Mouse (Mus musculus): Measurements from ENCODE around the gene Tpsg1. TPM values are rescaled to one million over a fixed set of nuclear protein-coding genes. Genes with fewer than 3 reads are reported as not detected.

The Tpsg1 gene
- polyA plus RNA-seq, 1 experiment from 2014 or later, result 13.3 TPM

GRCm38 (mm10) chr17:25410180-25410579, 41.1 kb downstream of the Tpsg1 start:
- H3K36me3 ChIP-seq (ENCODE audit: control insufficient read depth, insufficient read depth), result no peaks in the 10 kb centered on the region
- H3K4me1 ChIP-seq (replicated peaks; ENCODE audit: control insufficient read depth, insufficient read depth, low read length), result peaks cover 1% of the 10 kb centered on the region; the same call in 1 of the 2 replicates
- TF ChIP-seq CTCF (IDR thresholded peaks at IDR 0.05; ENCODE audit: low read depth), result no peak
- ATAC-seq, result no peak
- no peaks in the 10 kb centered on the region for H3K9me3 ChIP-seq (ENCODE audit: control insufficient read depth)
- no peak overlapping the region for H3K9ac ChIP-seq (ENCODE audit: low read depth, low read length)
- no peak overlapping the region for H3K27ac ChIP-seq (ENCODE audit: low read depth, low read length)
- WGBS, result 58% methylated on average over 6 of the region's 6 CpGs
- no peak overlapping the region for H3K4me3 ChIP-seq (ENCODE audit: low read depth, low read length)
- no peak overlapping the region for H3K4me2 ChIP-seq (replicated peaks; ENCODE audit: low read depth)
- no peaks in the 10 kb centered on the region for H3K27me3 ChIP-seq (replicated peaks; ENCODE audit: control insufficient read depth, insufficient read depth, low read length)

DNA sequence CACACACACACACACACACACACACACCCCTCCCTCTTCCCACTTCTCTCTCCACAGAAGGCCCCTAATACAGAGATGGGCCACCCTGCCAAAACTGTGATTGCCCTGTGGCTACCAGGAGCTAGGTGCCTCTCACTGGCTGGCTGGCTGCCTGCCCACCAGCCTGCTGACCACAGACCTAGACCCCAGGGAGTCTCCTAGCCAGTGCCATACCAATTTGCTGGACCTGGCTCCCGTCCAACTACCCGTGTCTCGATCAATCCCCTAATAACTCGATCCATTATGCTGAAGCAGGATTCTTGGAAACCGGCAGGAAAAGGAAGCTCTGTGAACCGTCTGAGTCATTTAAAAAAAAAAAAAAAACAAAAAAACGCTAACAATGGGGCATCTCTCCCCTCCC, 41.7 kb downstream of the Tpsg1 start:
- Histone ChIP-seq H3K27me3 (replicated peaks; ENCODE audit: control insufficient read depth, insufficient read depth, low read length) (no peaks in the 10 kb centered on the region), H3K9ac (ENCODE audit: low read depth, low read length) (no peak overlapping the region), H3K36me3 (ENCODE audit: control insufficient read depth, insufficient read depth) (no peaks in the 10 kb centered on the region), H3K9me3 (ENCODE audit: control insufficient read depth) (no peaks in the 10 kb centered on the region), H3K4me3 (ENCODE audit: low read depth, low read length) (no peak overlapping the region), H3K4me1 (replicated peaks; ENCODE audit: control insufficient read depth, insufficient read depth, low read length) (peaks cover 4% of the 10 kb centered on the region; the same call in 1 of the 2 replicates), H3K27ac (ENCODE audit: low read depth, low read length) (no peak overlapping the region), H3K4me2 (replicated peaks; ENCODE audit: low read depth) (no peak overlapping the region)
- ATAC-seq, result no peak
- TF ChIP-seq CTCF (IDR thresholded peaks at IDR 0.05; ENCODE audit: low read depth), result no peak
- WGBS, result 44% methylated on average over 7 of the region's 7 CpGs

GRCm38 (mm10) chr17:25411251-25411650, 42.2 kb downstream of the Tpsg1 start:
- no peaks in the 10 kb centered on the region for H3K36me3 ChIP-seq (ENCODE audit: control insufficient read depth, insufficient read depth)
- H3K27ac ChIP-seq (ENCODE audit: low read depth, low read length), result no peak overlapping the region
- peaks cover 4% of the 10 kb centered on the region; the same call in 1 of the 2 replicates for H3K4me1 ChIP-seq (replicated peaks; ENCODE audit: control insufficient read depth, insufficient read depth, low read length)
- 56% methylated on average over 4 of the region's 4 CpGs for WGBS
- H3K27me3 ChIP-seq (replicated peaks; ENCODE audit: control insufficient read depth, insufficient read depth, low read length), result no peaks in the 10 kb centered on the region
- no peak overlapping the region for H3K9ac ChIP-seq (ENCODE audit: low read depth, low read length)
- ATAC-seq, result no peak
- H3K4me2 ChIP-seq (replicated peaks; ENCODE audit: low read depth), result no peak overlapping the region
- no peak for TF ChIP-seq CTCF (IDR thresholded peaks at IDR 0.05; ENCODE audit: low read depth)
- H3K4me3 ChIP-seq (ENCODE audit: low read depth, low read length), result no peak overlapping the region
- no peaks in the 10 kb centered on the region for H3K9me3 ChIP-seq (ENCODE audit: control insufficient read depth)

DNA sequence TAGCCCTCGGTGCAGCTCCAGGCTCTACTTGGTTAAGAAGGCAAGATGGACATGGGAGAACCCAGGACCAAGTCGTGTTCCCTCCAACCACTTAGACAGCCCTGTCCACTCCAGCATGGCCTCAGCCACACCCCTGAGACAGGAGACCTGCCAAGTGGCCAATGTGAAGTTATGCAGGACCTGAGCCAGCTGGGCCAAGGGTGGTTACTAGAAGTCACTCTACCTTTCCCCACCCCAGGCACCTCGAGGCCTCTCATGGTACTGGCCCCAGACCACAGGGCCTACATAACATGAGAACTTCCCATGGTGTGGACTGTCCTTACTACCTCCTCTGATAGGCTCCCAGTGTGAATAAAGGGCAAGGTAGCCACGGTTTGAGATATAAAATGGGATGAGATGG, 45.1 kb downstream of the Tpsg1 start:
- Histone ChIP-seq H3K9ac (ENCODE audit: low read depth, low read length) (no peak overlapping the region), H3K4me2 (replicated peaks; ENCODE audit: low read depth) (no peak overlapping the region), H3K27ac (ENCODE audit: low read depth, low read length) (no peak overlapping the region), H3K4me3 (ENCODE audit: low read depth, low read length) (no peak overlapping the region), H3K4me1 (replicated peaks; ENCODE audit: control insufficient read depth, insufficient read depth, low read length) (peaks cover 4% of the 10 kb centered on the region; the same call in 1 of the 2 replicates), H3K9me3 (ENCODE audit: control insufficient read depth) (no peaks in the 10 kb centered on the region), H3K27me3 (replicated peaks; ENCODE audit: control insufficient read depth, insufficient read depth, low read length) (no peaks in the 10 kb centered on the region), H3K36me3 (ENCODE audit: control insufficient read depth, insufficient read depth) (no peaks in the 10 kb centered on the region)
- ATAC-seq, result no peak
- WGBS, result 58% methylated on average over 4 of the region's 4 CpGs
- TF ChIP-seq CTCF (IDR thresholded peaks at IDR 0.05; ENCODE audit: low read depth), result no peak

GRCm38 (mm10) chr17:25414917-25415316, 45.8 kb downstream of the Tpsg1 start:
- no peak for ATAC-seq
- TF ChIP-seq CTCF (IDR thresholded peaks at IDR 0.05; ENCODE audit: low read depth), result no peak
- Histone ChIP-seq H3K9me3 (ENCODE audit: control insufficient read depth) (no peaks in the 10 kb centered on the region), H3K36me3 (ENCODE audit: control insufficient read depth, insufficient read depth) (no peaks in the 10 kb centered on the region), H3K27ac (ENCODE audit: low read depth, low read length) (no peak overlapping the region), H3K4me2 (replicated peaks; ENCODE audit: low read depth) (no peak overlapping the region), H3K9ac (ENCODE audit: low read depth, low read length) (no peak overlapping the region), H3K4me3 (ENCODE audit: low read depth, low read length) (no peak overlapping the region), H3K4me1 (replicated peaks; ENCODE audit: control insufficient read depth, insufficient read depth, low read length) (peaks cover 4% of the 10 kb centered on the region; the same call in 1 of the 2 replicates), H3K27me3 (replicated peaks; ENCODE audit: control insufficient read depth, insufficient read depth, low read length) (no peaks in the 10 kb centered on the region)
- 32% methylated on average over 3 of the region's 3 CpGs for WGBS

DNA sequence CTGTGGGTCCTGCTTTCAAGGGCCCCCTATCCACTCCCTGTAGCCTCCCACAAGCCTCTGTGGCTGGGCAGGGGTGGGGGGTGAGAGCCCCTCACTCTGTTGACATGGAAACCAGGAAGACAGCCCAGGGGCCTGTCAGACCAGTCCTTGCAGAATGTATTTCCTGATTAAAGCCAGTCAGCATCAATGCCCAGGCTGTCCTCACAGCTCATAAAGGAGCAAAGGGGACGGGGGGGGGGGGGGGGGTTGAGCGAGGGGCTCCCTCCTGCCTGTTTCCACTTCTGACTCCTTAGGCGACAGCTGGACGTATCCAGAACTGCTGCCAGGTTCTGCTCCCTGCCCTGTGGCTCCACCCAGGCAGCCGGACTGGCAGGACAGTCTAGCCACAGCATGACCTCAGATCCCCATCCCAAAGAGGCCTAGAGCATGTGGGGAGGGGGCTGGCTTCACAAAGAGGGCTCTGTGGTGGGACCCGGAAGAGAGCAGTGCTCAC, 46.4 kb downstream of the Tpsg1 start:
- Histone ChIP-seq H3K27ac (ENCODE audit: low read depth, low read length) (no peak overlapping the region), H3K36me3 (ENCODE audit: control insufficient read depth, insufficient read depth) (no peaks in the 10 kb centered on the region), H3K9ac (ENCODE audit: low read depth, low read length) (no peak overlapping the region), H3K4me3 (ENCODE audit: low read depth, low read length) (no peak overlapping the region), H3K27me3 (replicated peaks; ENCODE audit: control insufficient read depth, insufficient read depth, low read length) (no peaks in the 10 kb centered on the region), H3K9me3 (ENCODE audit: control insufficient read depth) (no peaks in the 10 kb centered on the region), H3K4me1 (replicated peaks; ENCODE audit: control insufficient read depth, insufficient read depth, low read length) (peaks cover 4% of the 10 kb centered on the region; the same call in 1 of the 2 replicates), H3K4me2 (replicated peaks; ENCODE audit: low read depth) (no peak overlapping the region)
- TF ChIP-seq CTCF (IDR thresholded peaks at IDR 0.05; ENCODE audit: low read depth), result no peak
- ATAC-seq, result no peak
- WGBS, result 22% methylated on average over 5 of the region's 6 CpGs

DNA sequence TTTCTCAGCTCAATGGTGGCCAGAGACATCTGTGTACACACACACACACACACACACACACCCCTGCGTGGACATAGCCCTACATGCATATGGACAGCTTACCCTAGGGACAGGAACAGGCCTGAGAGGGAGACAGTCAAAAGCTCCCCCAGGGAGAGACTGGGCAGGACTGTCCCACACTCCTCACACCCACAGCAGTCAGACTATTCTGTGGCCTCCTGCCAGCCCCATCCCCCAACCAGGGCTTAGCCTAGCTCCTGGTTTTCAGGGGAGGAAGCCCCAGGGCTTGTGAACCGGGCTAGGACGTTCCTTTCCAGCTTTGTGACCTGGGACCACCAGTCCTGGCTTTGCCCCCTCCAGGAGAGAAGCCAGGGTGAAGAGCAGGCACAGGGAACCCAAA, 47.1 kb downstream of the Tpsg1 start:
- 32% methylated on average over 3 of the region's 3 CpGs for whole genome bisulfite sequencing
- H3K4me1 ChIP-seq (replicated peaks; ENCODE audit: control insufficient read depth, insufficient read depth, low read length), result peaks cover 4% of the 10 kb centered on the region; the same call in 1 of the 2 replicates
- no peak overlapping the region for H3K4me2 ChIP-seq (replicated peaks; ENCODE audit: low read depth)
- no peak for ATAC-seq
- no peak overlapping the region for H3K9ac ChIP-seq (ENCODE audit: low read depth, low read length)
- no peaks in the 10 kb centered on the region for H3K36me3 ChIP-seq (ENCODE audit: control insufficient read depth, insufficient read depth)
- H3K9me3 ChIP-seq (ENCODE audit: control insufficient read depth), result no peaks in the 10 kb centered on the region
- no peaks in the 10 kb centered on the region for H3K27me3 ChIP-seq (replicated peaks; ENCODE audit: control insufficient read depth, insufficient read depth, low read length)
- no peak for TF ChIP-seq CTCF (IDR thresholded peaks at IDR 0.05; ENCODE audit: low read depth)
- H3K4me3 ChIP-seq (ENCODE audit: low read depth, low read length), result no peak overlapping the region
- H3K27ac ChIP-seq (ENCODE audit: low read depth, low read length), result no peak overlapping the region
